9 mouse cellular contexts compared by ENCODE assay signal in genomic region chr16:93973123-93973522, GRCm38 (mm10). TPM values are rescaled to one million over a fixed set of nuclear protein-coding genes. Genes with fewer than 3 reads are reported as not detected.
DNase-seq lines count a peak whose midpoint lies in the region; ATAC-seq and TF ChIP-seq lines count a peak whose summit lies in the region.
"Had no signal": no experiment of that assay in that cellular context is flagged by ENCODE, and none has a peak within 500 bp of the region (broad histone marks: within the 10 kb centered on the region; RNA-seq: fewer than 3 reads in every experiment).

No protein-coding gene starts in this region.

- H3K9me3 ChIP-seq in E14TG2a.4 (ENCODE audit: low read length): peaks cover 7% of the 10 kb centered on the region; the same call in 1 of the 2 replicates
- no peaks in the 10 kb centered on the region for H3K9me3 ChIP-seq in hindbrain, embryonic 11.5 days (ENCODE audit: control insufficient read depth, low read length)

- H3K4me3 ChIP-seq in gastrocnemius, adult 2 months: peak overlapping the region; percentile 59
- H3K4me3 ChIP-seq in E14TG2a.4 (replicated peaks; ENCODE audit: low read length): peak overlapping the region; percentile 80
- peak overlapping the region; percentile 6; the same call in 1 of the 2 replicates for H3K4me3 ChIP-seq in hindbrain, embryonic 11.5 days (ENCODE audit: low read depth, low read length)

- no peaks in the 10 kb centered on the region for H3K27me3 ChIP-seq in E14TG2a.4 (ENCODE audit: insufficient read depth, low read length)
- H3K27me3 ChIP-seq in hindbrain, embryonic 11.5 days (ENCODE audit: control insufficient read depth, insufficient read depth, low read length): no peaks in the 10 kb centered on the region

- no peaks in the 10 kb centered on the region for H3K36me3 ChIP-seq in E14TG2a.4 (ENCODE audit: insufficient read depth, low read length)
- no peaks in the 10 kb centered on the region for H3K36me3 ChIP-seq in hindbrain, embryonic 11.5 days (ENCODE audit: control insufficient read depth, insufficient read depth, low read length)

- H3K27ac ChIP-seq in gastrocnemius, adult 2 months: no peak overlapping the region
- H3K27ac ChIP-seq in hindbrain, embryonic 11.5 days (ENCODE audit: low read depth, low read length): no peak overlapping the region

- peaks cover 37% of the 10 kb centered on the region for H3K4me1 ChIP-seq in E14TG2a.4 (replicated peaks; ENCODE audit: low read depth, low read length)
- no peaks in the 10 kb centered on the region for H3K4me1 ChIP-seq in hindbrain, embryonic 11.5 days (replicated peaks; ENCODE audit: control insufficient read depth, insufficient read depth, low read length)

- H3K4me2 ChIP-seq in hindbrain, embryonic 11.5 days (replicated peaks; ENCODE audit: low read depth, low read length): peak overlapping the region; percentile 29; the same call in 1 of the 2 replicates

- H3K9ac ChIP-seq in hindbrain, embryonic 11.5 days (ENCODE audit: low read depth, low read length): no peak overlapping the region; the same call in 1 of the 2 replicates

- DNase-seq in gastrocnemius, adult 2 months: no peak
- no peak for DNase-seq in gastrocnemius, postnatal 36 days
- peak; percentile 22 for DNase-seq in hindbrain, embryonic 11.5 days (ENCODE audit: low spot score)
- no peak for DNase-seq in urinary bladder, postnatal 36 days (ENCODE audit: low spot score in 2 of 2)
- DNase-seq in left cerebral cortex, postnatal 25 days (ENCODE audit: low spot score in 2 of 2): no peak
- DNase-seq in urinary bladder, adult 2 months (ENCODE audit: low spot score): no peak
- DNase-seq: cerebellum, adult 9-10 months had no signal

- ATAC-seq in hindbrain, embryonic 11.5 days (ENCODE audit: low FRiP score): no peak
- peak; percentile 30; the same call in 1 of the 2 replicates for ATAC-seq in megakaryocyte progenitor cell, adult 5-6 weeks (replicated peaks; ENCODE audit: poor library complexity)

- 40% methylated on average over 10 of the region's 10 CpGs for WGBS in hindbrain, embryonic 11.5 days

- intact Hi-C loops in gastrocnemius, adult 2 months (cut with DNase I): no loop called here
- intact Hi-C loops in gastrocnemius, postnatal 36 days (cut with DNase I): no loop called here
- intact Hi-C loops in left cerebral cortex, postnatal 25 days (cut with DNase I): no loop called here

- TF ChIP-seq CTCF in gastrocnemius, adult 2 months (IDR thresholded peaks at IDR 0.05): no peak
- TF ChIP-seq CTCF in E14TG2a.4 (conservative IDR thresholded peaks at IDR 0.05; ENCODE audit: low read length): no peak

RNA-seq across cellular contexts. Expression of gene Cldn14, which starts 35.5 kb away (rescaled TPM):
- total RNA-seq in gastrocnemius, adult 2 months (2021): not detected
- under 1 TPM in 1 of 2 experiments, not detected in 1; 0.20 TPM for total RNA-seq in gastrocnemius, postnatal 36 days (2021)
- polyA plus RNA-seq in hindbrain, embryonic 11.5 days (2014; fragmentation: Nextera tagmentation; extraction: Ambion mirVana): not detected in 2 replicates
- not detected in 2 replicates for total RNA-seq in megakaryocyte progenitor cell, adult 5-6 weeks (2015)
- not detected in 2 replicates for total RNA-seq in megakaryocyte progenitor cell, adult 5-6 weeks (2017)
- total RNA-seq in left cerebral cortex, postnatal 25 days (2021): 1 to 10 TPM; 1.1 to 2.0 TPM
- not detected in 2 replicates for polyA plus RNA-seq in urinary bladder, adult 2 months (2012; rRNA removed)

Comparison
In these comparisons a context has a peak if more than half of its experiments do, and no peak if none do; other contexts are left out.
1. H3K4me3 ChIP-seq: peak in every context shown above with its lines; median percentile 80 in E14TG2a.4; 59 in gastrocnemius, adult 2 months; 6 in hindbrain, embryonic 11.5 days.